Mouse (Mus musculus) midbrain, embryonic 14.5 days (tissue): Measurements from ENCODE around the gene Caap1. TPM values are rescaled to one million over a fixed set of nuclear protein-coding genes. Genes with fewer than 3 reads are reported as not detected.

Experiments used
- ATAC-seq: fragments of 200-750 bp; cut with Nextera tagmentation; 2 replicates; pipeline ENCODE4 v1.8.0; 2017; ENCODE audit warnings: moderate number of reproducible peaks, moderate library complexity; ENCODE audit not compliant: low FRiP score, low TSS enrichment
- DNase-seq: peaks from one replicate; pipeline ENCODE4 v3.0.0-alpha.2; 2015
- H3K27ac ChIP-seq: fragments of 300-500 bp; sonication (generic); replicated peaks from 2 replicates; pipeline ENCODE4 v1.5.1; 2014; ENCODE audit warnings: mild to moderate bottlenecking, low read depth, low read length, moderate library complexity
- H3K27me3 ChIP-seq: fragments of 300-500 bp; sonication (generic); 2 replicates; pipeline ENCODE4 v1.6.1; 2014; ENCODE audit warnings: low read length, control low read depth, mixed read lengths; ENCODE audit not compliant: control insufficient read depth, insufficient read depth
- H3K36me3 ChIP-seq: fragments of 300-500 bp; sonication (generic); 2 replicates; pipeline ENCODE4 v1.6.1; 2014; ENCODE audit warnings: low read length, control low read depth; ENCODE audit not compliant: control insufficient read depth, insufficient read depth
- H3K4me1 ChIP-seq: fragments of 300-500 bp; sonication (generic); 2 replicates; pipeline ENCODE4 v1.6.1; 2014; ENCODE audit warnings: mild to moderate bottlenecking, antibody characterized with exemption, low read length, control low read depth; ENCODE audit not compliant: control insufficient read depth, insufficient read depth
- H3K4me2 ChIP-seq: fragments of 300-500 bp; sonication (generic); 2 replicates; pipeline ENCODE4 v1.6.1; 2014; ENCODE audit warnings: mild to moderate bottlenecking, low read length, moderate library complexity
- H3K4me3 ChIP-seq: fragments of 300-500 bp; sonication (generic); replicated peaks from 2 replicates; pipeline ENCODE4 v1.5.1; 2014; ENCODE audit warnings: low read depth, low read length
- H3K9ac ChIP-seq: fragments of 300-500 bp; sonication (generic); replicated peaks from 2 replicates; pipeline ENCODE4 v1.6.1; 2014; ENCODE audit warnings: mild to moderate bottlenecking, low read length, moderate library complexity
- H3K9me3 ChIP-seq: fragments of 300-500 bp; sonication (generic); 2 replicates; pipeline ENCODE4 v1.6.1; 2016; ENCODE audit warnings: low read length, control low read depth, mixed read lengths; ENCODE audit not compliant: control insufficient read depth
- WGBS: fragments of 180-500 bp; shearing (Covaris S2); extraction: QIAGEN DNeasy Blood & Tissue Kit; methylation state at CpG from one replicate; pipeline ENCODE4 v1.1.7; 2014; 5-methylcytosine and 5-hydroxymethylcytosine counted together
- polyA plus RNA-seq: library from polyadenylated mRNA; unstranded; fragments of >200 nt; fragmentation: Nextera tagmentation; extraction: Ambion mirVana; gene quantifications from 2 replicates; pipeline ENCODE4 v1.2.1, GENCODE M21; 2014

The Caap1 gene
- polyA plus RNA-seq, result 22.8 and 24.1 TPM in 2 replicates

GRCm38 (mm10) chr4:94556265-94557054 is at the start of gene Caap1, which contains the start of gene Gm10306:
Gene Caap1 (minus strand): TSS chr4:94556796.
Gene Gm10306 (plus strand): TSS chr4:94556546.
- ATAC-seq (peak; percentile 98), DNase-seq (peak; percentile 98)
- 1% methylated on average over 80 of the region's 83 CpGs for WGBS

GRCm38 (mm10) chr4:94605591-94605990 is 49.0 kb upstream of the Caap1 start:
- Histone ChIP-seq H3K4me2 (no peak overlapping the region), H3K27ac (no peak overlapping the region), H3K27me3 (no peaks in the 10 kb centered on the region), H3K4me3 (no peak overlapping the region), H3K36me3 (no peaks in the 10 kb centered on the region), H3K9me3 (no peaks in the 10 kb centered on the region), H3K4me1 (peaks cover 11% of the 10 kb centered on the region), H3K9ac (no peak overlapping the region)
- 92% methylated on average over 2 of the region's 2 CpGs for WGBS
- ATAC-seq (no peak), DNase-seq (no peak)

More at GRCm38 (mm10) chr4:94556265-94557054, at the start of gene Caap1, which contains the start of gene Gm10306:
- H3K9me3 ChIP-seq, result no peaks in the 10 kb centered on the region
- peak within 1 kb of the TSS; percentile 88 for H3K4me3 ChIP-seq
- peaks cover 14% of the 10 kb centered on the region for H3K4me1 ChIP-seq
- H3K27me3 ChIP-seq, result no peaks in the 10 kb centered on the region
- peak within 1 kb of the TSS; percentile 87 for H3K27ac ChIP-seq
- no peaks in the 10 kb centered on the region for H3K36me3 ChIP-seq
- peak within 1 kb of the TSS; percentile 79 for H3K9ac ChIP-seq
- H3K4me2 ChIP-seq, result peak within 1 kb of the TSS; percentile 55

DNA sequence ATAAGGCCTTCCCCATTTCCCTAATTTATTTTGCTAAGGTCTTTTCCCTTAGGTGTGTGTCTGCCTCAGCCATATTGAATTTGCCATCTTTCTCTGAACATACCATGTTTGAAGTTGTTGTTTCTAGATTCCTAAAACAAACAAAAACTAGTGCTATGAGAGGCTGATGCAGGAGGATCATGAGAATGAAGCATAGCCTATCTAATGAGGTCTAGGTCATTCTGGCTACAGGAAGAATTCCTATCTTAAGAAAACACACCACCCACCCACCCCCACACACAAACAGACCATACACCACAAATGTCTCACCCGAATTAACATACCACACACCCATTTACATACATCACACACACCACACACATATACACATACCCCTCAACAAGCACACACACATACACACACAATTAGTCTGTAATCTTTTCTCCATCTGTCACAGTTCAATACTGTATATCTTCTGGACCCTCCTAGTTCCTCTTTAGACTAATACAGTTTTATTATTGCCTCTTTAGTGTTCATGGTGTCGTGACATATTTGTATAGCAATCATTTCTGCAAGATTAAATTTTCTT is 47.9 kb upstream of the Caap1 start:
- Histone ChIP-seq H3K4me3 (no peak overlapping the region), H3K4me2 (no peak overlapping the region), H3K9ac (no peak overlapping the region), H3K36me3 (no peaks in the 10 kb centered on the region), H3K9me3 (no peaks in the 10 kb centered on the region), H3K4me1 (peaks cover 13% of the 10 kb centered on the region), H3K27me3 (no peaks in the 10 kb centered on the region), H3K27ac (no peak overlapping the region)
- DNase-seq, result no peak
- ATAC-seq, result no peak
- WGBS, result 90% methylated on average over 2 of the region's 2 CpGs

DNA sequence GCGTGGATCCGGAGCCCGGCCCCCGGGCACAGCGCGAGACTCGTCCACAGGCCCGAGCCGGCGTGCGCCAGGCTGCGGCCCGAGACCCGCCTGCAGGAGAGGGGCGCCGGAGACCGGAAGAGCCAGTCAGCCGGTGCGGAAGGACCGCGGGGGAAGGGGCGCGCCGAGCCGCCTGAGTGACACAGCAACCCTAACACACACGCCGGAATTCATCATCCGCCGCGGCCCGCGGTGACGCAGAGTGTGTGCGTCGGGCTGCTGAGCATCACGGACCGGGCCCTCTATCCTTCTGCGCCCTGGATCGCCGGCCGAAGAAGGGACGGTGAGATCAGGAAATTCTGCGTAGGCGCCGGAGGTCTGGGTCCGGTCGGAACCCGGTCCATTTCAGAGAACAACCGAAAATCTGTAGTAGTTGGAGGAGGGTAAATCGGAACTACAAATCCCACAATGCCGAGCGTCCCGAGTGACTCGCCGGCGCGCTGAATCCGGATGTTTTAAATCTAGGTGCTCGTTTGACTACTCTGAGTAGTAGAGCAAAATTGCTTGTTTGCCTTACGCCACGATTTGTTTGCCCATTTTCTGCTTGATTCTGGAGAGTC is 46.5 kb upstream of the Caap1 start, which contains the start of gene Plaa:
Gene Plaa, minus strand, starts transcription at position 214 of the 599 bp plus-strand sequence.
- H3K9me3 ChIP-seq, result no peaks in the 10 kb centered on the region
- DNase-seq (peak; percentile 97), ATAC-seq (peak; percentile 99)
- H3K27me3 ChIP-seq, result no peaks in the 10 kb centered on the region
- peak within 1 kb of the TSS; percentile 94 for H3K9ac ChIP-seq
- H3K27ac ChIP-seq, result peak within 1 kb of the TSS; percentile 94
- WGBS, result under 1% methylated on average over 60 of the region's 61 CpGs
- H3K4me3 ChIP-seq, result peak within 1 kb of the TSS; percentile 95
- peaks cover 13% of the 10 kb centered on the region for H3K4me1 ChIP-seq
- no peaks in the 10 kb centered on the region for H3K36me3 ChIP-seq
- H3K4me2 ChIP-seq, result peak within 1 kb of the TSS; percentile 84

DNA sequence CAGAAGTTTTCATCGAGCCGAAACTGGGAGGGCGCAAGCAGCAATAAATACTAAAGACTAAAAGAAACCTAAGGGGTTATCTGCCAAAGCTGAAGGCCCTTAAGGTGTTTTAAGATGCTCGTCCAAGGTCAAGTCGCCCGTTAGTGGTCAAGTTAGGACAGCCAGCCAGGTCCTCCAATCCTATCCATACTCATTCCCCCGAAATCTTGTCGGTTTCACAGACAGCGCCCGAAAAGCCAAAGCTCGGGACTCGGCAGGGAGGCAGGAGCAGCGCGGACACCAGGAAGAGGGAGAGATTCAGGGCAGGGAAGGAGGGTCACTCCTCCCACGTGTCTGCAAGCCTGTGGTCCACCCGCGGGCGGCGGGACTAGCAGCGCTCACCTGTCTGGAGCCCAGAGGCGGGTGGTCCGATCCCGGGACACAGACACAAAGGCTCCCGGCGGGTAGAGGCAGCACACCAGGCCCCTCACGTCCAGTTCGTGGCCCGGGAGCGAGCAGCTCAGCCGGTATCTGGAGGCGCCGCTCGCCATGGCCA is 46.0 kb upstream of the Caap1 start:
- no peaks in the 10 kb centered on the region for H3K36me3 ChIP-seq
- WGBS, result under 1% methylated on average over 33 of the region's 33 CpGs
- H3K4me1 ChIP-seq, result peaks cover 13% of the 10 kb centered on the region
- DNase-seq, result no peak
- H3K9ac ChIP-seq, result peak overlapping the region; percentile 94
- H3K4me2 ChIP-seq, result peak overlapping the region; percentile 84
- no peak for ATAC-seq
- peak overlapping the region; percentile 94 for H3K27ac ChIP-seq
- H3K9me3 ChIP-seq, result no peaks in the 10 kb centered on the region
- H3K27me3 ChIP-seq, result no peaks in the 10 kb centered on the region
- peak overlapping the region; percentile 95 for H3K4me3 ChIP-seq

DNA sequence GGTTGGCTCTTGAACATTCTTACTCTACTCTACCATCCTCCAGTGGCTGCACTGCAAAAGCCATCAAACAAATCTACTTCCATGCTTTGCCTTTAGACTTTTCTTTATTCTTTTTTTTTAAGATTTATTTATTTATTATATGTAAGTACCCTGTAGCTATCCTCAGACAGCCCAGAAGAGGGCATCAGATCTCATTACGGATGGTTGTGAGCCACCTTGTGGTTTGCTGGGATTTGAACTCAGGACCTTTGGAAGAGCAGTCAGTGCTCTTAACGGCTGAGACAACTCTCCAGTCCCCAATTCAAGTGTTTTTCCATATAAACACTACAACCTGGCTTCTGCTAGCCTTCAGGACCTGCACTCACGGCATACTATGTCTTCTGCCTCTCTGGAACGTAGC is 44.8 kb upstream of the Caap1 start:
- Histone ChIP-seq H3K36me3 (no peaks in the 10 kb centered on the region), H3K9me3 (no peaks in the 10 kb centered on the region), H3K9ac (no peak overlapping the region), H3K27ac (no peak overlapping the region), H3K4me2 (peak overlapping the region; percentile 84), H3K27me3 (no peaks in the 10 kb centered on the region), H3K4me3 (peak overlapping the region; percentile 95), H3K4me1 (peaks cover 13% of the 10 kb centered on the region)
- WGBS, result 90% methylated on average over 4 of the region's 4 CpGs
- no peak for ATAC-seq
- no peak for DNase-seq

- H3K27me3 ChIP-seq, result no peaks in the 10 kb centered on the region
- H3K4me2 ChIP-seq, result no peak overlapping the region
- no peak overlapping the region for H3K9ac ChIP-seq
- H3K9me3 ChIP-seq, result no peaks in the 10 kb centered on the region
- H3K4me3 ChIP-seq, result no peak overlapping the region
- no peaks in the 10 kb centered on the region for H3K4me1 ChIP-seq
- H3K27ac ChIP-seq, result no peak overlapping the region
- no peak for DNase-seq
- ATAC-seq, result no peak
- H3K36me3 ChIP-seq, result no peaks in the 10 kb centered on the region
Measured at GRCm38 (mm10) chr4:94592709-94593108, 36.1 kb upstream of the Caap1 start.

DNA sequence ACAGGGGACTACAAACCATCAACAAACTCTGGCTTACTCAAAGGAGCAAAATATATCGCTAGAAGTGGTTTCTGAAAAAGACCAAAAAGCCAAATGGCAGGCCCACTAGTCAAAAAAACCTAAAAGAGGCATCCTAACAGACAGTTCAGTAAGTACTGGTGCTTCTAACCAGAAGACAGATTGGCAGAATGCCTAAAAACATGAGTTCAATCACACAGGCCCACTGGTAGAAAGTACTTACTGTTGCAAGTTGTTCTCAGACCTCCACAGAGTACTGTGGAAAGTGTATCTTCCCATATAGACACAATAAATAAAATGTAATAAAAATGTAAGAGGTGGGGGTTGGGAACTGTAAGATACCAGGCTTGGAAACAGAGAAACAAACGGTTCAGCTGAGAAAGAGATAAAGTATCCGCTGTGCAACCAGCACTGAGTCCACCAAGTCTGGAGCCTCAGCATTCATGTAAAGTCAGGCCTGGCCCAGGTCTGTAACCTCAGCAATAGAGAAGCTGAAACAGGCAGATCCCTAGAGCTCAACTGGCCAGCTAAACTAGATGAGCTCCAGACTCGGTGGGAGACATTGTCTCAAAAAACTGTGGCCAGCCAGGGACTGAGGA is 35.3 kb upstream of the Caap1 start:
- H3K4me1 ChIP-seq, result no peaks in the 10 kb centered on the region
- H3K27me3 ChIP-seq, result no peaks in the 10 kb centered on the region
- H3K4me3 ChIP-seq, result no peak overlapping the region
- WGBS, result 88% methylated on average over 4 of the region's 4 CpGs
- ATAC-seq, result no peak
- H3K9ac ChIP-seq, result no peak overlapping the region
- H3K9me3 ChIP-seq, result no peaks in the 10 kb centered on the region
- H3K27ac ChIP-seq, result no peak overlapping the region
- no peak for DNase-seq
- H3K36me3 ChIP-seq, result no peaks in the 10 kb centered on the region
- no peak overlapping the region for H3K4me2 ChIP-seq
